Mouse (Mus musculus): ENCODE data around the gene 9330161L09Rik. TPM values are rescaled to one million over a fixed set of nuclear protein-coding genes. Genes with fewer than 3 reads are reported as not detected.

Gene 9330161L09Rik
- polyA plus RNA-seq, 1 experiment from 2014 or later, result 1.7 TPM

GRCm38 (mm10) chr12:103433986-103434731 lies 26.5 kb upstream of the 9330161L09Rik start, which contains the start of gene Ifi27:
Gene Ifi27 (plus strand): TSS chr12:103434211.
- Histone ChIP-seq H3K36me3 (ENCODE audit: control insufficient read depth, insufficient read depth, low read length) (no peaks in the 10 kb centered on the region), H3K4me1 (ENCODE audit: control insufficient read depth, insufficient read depth, low read length) (no peaks in the 10 kb centered on the region), H3K4me2 (ENCODE audit: low read depth, low read length) (no peak within 1 kb of the TSS), H3K9ac (replicated peaks; ENCODE audit: low read depth, low read length) (no peak within 1 kb of the TSS), H3K27ac (ENCODE audit: low read depth, low read length) (no peak within 1 kb of the TSS), H3K4me3 (ENCODE audit: low read depth, low read length) (no peak within 1 kb of the TSS), H3K9me3 (ENCODE audit: control insufficient read depth, low read length) (no peaks in the 10 kb centered on the region), H3K27me3 (ENCODE audit: control insufficient read depth, insufficient read depth, low read length) (no peaks in the 10 kb centered on the region)
- ATAC-seq (ENCODE audit: low read depth), result no peak
- WGBS, result 80% methylated on average over 8 of the region's 8 CpGs

GRCm38 (mm10) chr12:103433430-103433829 lies 25.8 kb upstream of the 9330161L09Rik start:
- WGBS, result 88% methylated on average over 2 of the region's 2 CpGs
- no peak overlapping the region for H3K27ac ChIP-seq (ENCODE audit: low read depth, low read length)
- H3K4me1 ChIP-seq (ENCODE audit: control insufficient read depth, insufficient read depth, low read length), result no peaks in the 10 kb centered on the region
- no peak overlapping the region for H3K4me3 ChIP-seq (ENCODE audit: low read depth, low read length)
- H3K9me3 ChIP-seq (ENCODE audit: control insufficient read depth, low read length), result no peaks in the 10 kb centered on the region
- H3K4me2 ChIP-seq (ENCODE audit: low read depth, low read length), result no peak overlapping the region
- no peak overlapping the region for H3K9ac ChIP-seq (replicated peaks; ENCODE audit: low read depth, low read length)
- no peaks in the 10 kb centered on the region for H3K36me3 ChIP-seq (ENCODE audit: control insufficient read depth, insufficient read depth, low read length)
- no peak for ATAC-seq (ENCODE audit: low read depth)
- H3K27me3 ChIP-seq (ENCODE audit: control insufficient read depth, insufficient read depth, low read length), result no peaks in the 10 kb centered on the region

DNA sequence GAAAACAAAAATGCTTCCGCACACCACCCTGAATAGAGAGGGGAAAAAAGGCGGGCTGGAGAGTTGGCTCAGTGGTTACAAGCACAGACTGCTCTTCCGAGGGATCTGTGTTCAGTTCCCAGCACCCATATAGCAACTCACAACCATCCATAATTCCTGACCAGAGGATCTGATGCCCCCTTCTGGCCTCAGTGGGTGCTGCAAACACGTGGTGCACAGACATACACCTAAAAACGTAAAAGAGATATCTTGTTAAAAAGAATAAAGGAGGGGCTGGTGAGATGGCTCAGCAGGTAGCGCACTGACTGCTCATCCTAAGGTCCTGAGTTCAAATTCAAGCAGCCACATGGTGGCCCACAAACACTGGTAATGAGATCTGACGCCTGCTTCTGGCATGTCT lies 19.1 kb upstream of the 9330161L09Rik start:
- Histone ChIP-seq H3K36me3 (ENCODE audit: control insufficient read depth, insufficient read depth, low read length) (peaks cover 9% of the 10 kb centered on the region; the same call in 1 of the 2 replicates), H3K4me2 (ENCODE audit: low read depth, low read length) (no peak overlapping the region), H3K4me3 (ENCODE audit: low read depth, low read length) (no peak overlapping the region), H3K27ac (ENCODE audit: low read depth, low read length) (no peak overlapping the region), H3K27me3 (ENCODE audit: control insufficient read depth, insufficient read depth, low read length) (no peaks in the 10 kb centered on the region), H3K4me1 (ENCODE audit: control insufficient read depth, insufficient read depth, low read length) (peaks cover 25% of the 10 kb centered on the region), H3K9me3 (ENCODE audit: control insufficient read depth, low read length) (no peaks in the 10 kb centered on the region), H3K9ac (replicated peaks; ENCODE audit: low read depth, low read length) (no peak overlapping the region)
- ATAC-seq (ENCODE audit: low read depth), result no peak
- WGBS, result 92% methylated on average over 7 of the region's 7 CpGs

DNA sequence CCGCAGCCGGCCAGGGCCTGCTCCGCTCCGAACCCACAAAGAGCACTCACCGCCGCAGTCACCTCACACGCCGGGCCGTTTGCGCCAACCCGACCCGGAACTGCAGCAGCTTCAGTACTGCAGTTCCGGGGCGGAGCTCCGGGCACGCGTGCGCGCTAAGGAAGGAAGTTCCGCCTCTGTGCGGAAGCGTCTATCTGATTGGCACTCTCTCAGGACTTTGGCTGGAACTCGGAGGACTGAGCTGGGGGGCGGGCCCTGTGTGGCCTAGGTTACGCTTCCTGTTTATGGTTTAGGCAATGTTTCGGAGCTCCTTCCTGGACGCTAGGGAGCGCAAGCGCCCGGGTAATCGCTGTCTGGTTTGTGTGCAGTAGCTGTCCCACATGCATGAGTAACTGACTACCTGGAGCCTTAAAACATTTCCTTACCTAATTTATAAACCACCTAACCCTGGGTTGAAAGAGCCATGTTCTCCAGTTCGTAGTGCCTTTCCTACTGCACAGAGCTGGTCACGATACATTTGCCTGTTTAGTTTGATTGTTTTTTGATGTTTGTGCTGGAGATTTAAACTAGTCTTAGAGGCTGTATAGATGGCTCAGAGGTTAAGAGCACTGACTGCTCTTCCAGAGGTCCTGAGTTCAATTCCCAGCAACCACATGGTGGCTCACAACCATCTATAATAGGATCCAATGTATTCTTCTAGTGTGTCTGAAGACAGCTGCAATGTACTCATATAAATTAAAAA lies 18.3 kb upstream of the 9330161L09Rik start, which contains the start of gene Ddx24:
Gene Ddx24, minus strand, starts transcription at position 102 of the 742 bp plus-strand sequence.
- peak within 1 kb of the TSS; percentile 75 for H3K4me3 ChIP-seq (ENCODE audit: low read depth, low read length)
- WGBS, result 2% methylated on average over 33 of the region's 33 CpGs
- peak within 1 kb of the TSS; percentile 76 for H3K9ac ChIP-seq (replicated peaks; ENCODE audit: low read depth, low read length)
- H3K27me3 ChIP-seq (ENCODE audit: control insufficient read depth, insufficient read depth, low read length), result no peaks in the 10 kb centered on the region
- H3K36me3 ChIP-seq (ENCODE audit: control insufficient read depth, insufficient read depth, low read length), result peaks cover 9% of the 10 kb centered on the region; the same call in 1 of the 2 replicates
- peak within 1 kb of the TSS; percentile 73 for H3K27ac ChIP-seq (ENCODE audit: low read depth, low read length)
- H3K4me1 ChIP-seq (ENCODE audit: control insufficient read depth, insufficient read depth, low read length), result peaks cover 32% of the 10 kb centered on the region
- no peaks in the 10 kb centered on the region for H3K9me3 ChIP-seq (ENCODE audit: control insufficient read depth, low read length)
- ATAC-seq (ENCODE audit: low read depth), result peak; percentile 100
- peak within 1 kb of the TSS; percentile 98 for H3K4me2 ChIP-seq (ENCODE audit: low read depth, low read length)

- Histone ChIP-seq H3K4me1 (ENCODE audit: control insufficient read depth, insufficient read depth, low read length) (peaks cover 32% of the 10 kb centered on the region), H3K36me3 (ENCODE audit: control insufficient read depth, insufficient read depth, low read length) (peaks cover 9% of the 10 kb centered on the region; the same call in 1 of the 2 replicates), H3K4me2 (ENCODE audit: low read depth, low read length) (peak overlapping the region; percentile 98), H3K9ac (replicated peaks; ENCODE audit: low read depth, low read length) (peak overlapping the region; percentile 76), H3K9me3 (ENCODE audit: control insufficient read depth, low read length) (no peaks in the 10 kb centered on the region), H3K27ac (ENCODE audit: low read depth, low read length) (peak overlapping the region; percentile 73), H3K4me3 (ENCODE audit: low read depth, low read length) (peak overlapping the region; percentile 75), H3K27me3 (ENCODE audit: control insufficient read depth, insufficient read depth, low read length) (no peaks in the 10 kb centered on the region)
- WGBS, result 10% methylated on average over 33 of the region's 33 CpGs
- no peak; the same call in 1 of the 2 replicates for ATAC-seq (ENCODE audit: low read depth)
Observed at GRCm38 (mm10) chr12:103425016-103425728, 17.6 kb upstream of the 9330161L09Rik start.

- Histone ChIP-seq H3K4me3 (ENCODE audit: low read depth, low read length) (no peak overlapping the region), H3K4me1 (ENCODE audit: control insufficient read depth, insufficient read depth, low read length) (no peaks in the 10 kb centered on the region), H3K4me2 (ENCODE audit: low read depth, low read length) (no peak overlapping the region), H3K27me3 (ENCODE audit: control insufficient read depth, insufficient read depth, low read length) (no peaks in the 10 kb centered on the region), H3K27ac (ENCODE audit: low read depth, low read length) (no peak overlapping the region), H3K9me3 (ENCODE audit: control insufficient read depth, low read length) (no peaks in the 10 kb centered on the region), H3K36me3 (ENCODE audit: control insufficient read depth, insufficient read depth, low read length) (peaks cover 70% of the 10 kb centered on the region), H3K9ac (replicated peaks; ENCODE audit: low read depth, low read length) (no peak overlapping the region)
- ATAC-seq (ENCODE audit: low read depth), result no peak
- WGBS, result 95% methylated on average over 10 of the region's 10 CpGs
Observed at GRCm38 (mm10) chr12:103408144-103408543, 524 bp upstream of the 9330161L09Rik start.

DNA sequence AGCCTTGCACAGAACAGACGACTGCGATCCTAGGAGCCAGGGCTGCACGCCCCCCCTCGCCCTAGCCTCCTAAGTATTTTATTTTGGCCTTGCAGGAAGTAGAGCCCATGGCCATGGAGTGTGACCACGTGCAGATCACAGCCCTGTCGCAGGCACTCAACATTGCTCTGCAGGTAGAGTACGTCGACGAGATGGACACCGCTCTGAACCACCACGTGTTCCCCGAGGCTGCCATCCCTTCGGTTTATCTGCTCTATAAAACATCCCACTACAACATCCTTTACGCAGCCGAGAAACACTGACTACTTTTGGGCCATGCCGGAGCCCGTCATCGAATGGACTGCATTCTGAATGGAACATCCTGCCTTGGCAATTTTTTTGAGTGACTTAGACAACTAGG lies 3.5 kb downstream of the 9330161L09Rik start:
- Histone ChIP-seq H3K9ac (replicated peaks; ENCODE audit: low read depth, low read length) (no peak overlapping the region), H3K36me3 (ENCODE audit: control insufficient read depth, insufficient read depth, low read length) (peaks cover 38% of the 10 kb centered on the region), H3K4me3 (ENCODE audit: low read depth, low read length) (no peak overlapping the region), H3K27me3 (ENCODE audit: control insufficient read depth, insufficient read depth, low read length) (no peaks in the 10 kb centered on the region), H3K4me1 (ENCODE audit: control insufficient read depth, insufficient read depth, low read length) (no peaks in the 10 kb centered on the region), H3K9me3 (ENCODE audit: control insufficient read depth, low read length) (no peaks in the 10 kb centered on the region), H3K27ac (ENCODE audit: low read depth, low read length) (no peak overlapping the region), H3K4me2 (ENCODE audit: low read depth, low read length) (no peak overlapping the region)
- no peak for ATAC-seq (ENCODE audit: low read depth)
- 91% methylated on average over 18 of the region's 18 CpGs for WGBS

DNA sequence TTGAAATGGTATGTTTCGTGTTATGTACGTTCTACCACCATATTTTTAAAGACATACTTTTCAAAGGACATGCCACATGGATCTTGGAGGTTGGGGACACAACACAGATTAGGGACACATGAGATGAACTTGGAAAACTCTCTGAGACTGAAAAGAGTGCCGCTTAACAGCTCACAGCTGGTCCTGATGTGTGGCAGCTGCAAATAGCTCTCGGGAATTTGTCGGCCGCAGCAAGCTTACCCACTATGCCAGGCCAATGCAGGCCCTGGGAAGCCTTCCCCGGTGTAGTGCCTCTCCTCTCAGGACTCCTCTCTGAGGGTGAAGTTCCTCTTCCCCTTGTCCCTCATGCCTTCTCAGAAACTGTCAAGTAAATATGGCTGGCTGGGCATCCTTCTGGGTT lies 10.9 kb downstream of the 9330161L09Rik start:
- no peak for ATAC-seq (ENCODE audit: low read depth)
- Histone ChIP-seq H3K9ac (replicated peaks; ENCODE audit: low read depth, low read length) (no peak overlapping the region), H3K36me3 (ENCODE audit: control insufficient read depth, insufficient read depth, low read length) (peaks cover 5% of the 10 kb centered on the region; the same call in 1 of the 2 replicates), H3K4me3 (ENCODE audit: low read depth, low read length) (no peak overlapping the region), H3K27ac (ENCODE audit: low read depth, low read length) (no peak overlapping the region), H3K9me3 (ENCODE audit: control insufficient read depth, low read length) (no peaks in the 10 kb centered on the region), H3K27me3 (ENCODE audit: control insufficient read depth, insufficient read depth, low read length) (no peaks in the 10 kb centered on the region), H3K4me1 (ENCODE audit: control insufficient read depth, insufficient read depth, low read length) (no peaks in the 10 kb centered on the region), H3K4me2 (ENCODE audit: low read depth, low read length) (no peak overlapping the region)
- 83% methylated on average over 7 of the region's 7 CpGs for WGBS

Data from neural tube, embryonic 14.5 days (tissue).